Mouse (Mus musculus): ENCODE results near the gene 1700018G05Rik.

DNA sequence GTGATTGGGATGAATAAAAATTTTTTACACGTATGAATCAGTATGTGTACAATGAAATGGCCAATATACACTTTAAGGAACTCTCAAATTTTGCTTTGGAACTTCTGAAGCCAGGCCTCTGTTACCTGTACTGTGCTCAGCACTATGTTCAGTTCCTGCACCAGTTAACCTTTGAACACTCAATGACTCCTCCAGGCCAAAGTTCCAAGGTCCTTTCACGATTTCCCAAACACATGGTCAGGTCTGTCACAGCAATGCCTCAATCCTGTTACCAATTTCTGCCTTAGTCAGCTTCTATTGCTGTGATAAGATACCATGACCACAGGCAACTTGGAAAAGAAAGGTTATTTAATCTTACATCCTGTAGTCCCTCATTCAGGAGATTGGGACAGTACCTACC is 32.4 kb downstream of the 1700018G05Rik start:
- TF ChIP-seq CTCF (IDR thresholded peaks at IDR 0.05): no peak
- TF ChIP-seq EP300 (IDR thresholded peaks at IDR 0.05): no peak

Data from lung, postnatal 0 days (tissue).